ENCODE assay signal across 14 mouse cellular contexts in genomic region chr4:32409116-32409880, GRCm38 (mm10).
DNase-seq lines count a peak whose midpoint lies in the region; ATAC-seq and TF ChIP-seq lines count a peak whose summit lies in the region.
"Had no signal": no experiment of that assay in that cellular context is flagged by ENCODE, and none has a peak within 500 bp of the region (broad histone marks: within the 10 kb centered on the region; RNA-seq: fewer than 3 reads in every experiment).

No protein-coding gene starts in this region.

- peak; percentile 17; the same call in 1 of the 2 replicates for TF ChIP-seq CTCF in gastrocnemius, adult 2 months (IDR thresholded peaks at IDR 0.05)

- H3K4me2 ChIP-seq in embryonic facial prominence, embryonic 15.5 days (replicated peaks): no peak overlapping the region

- intact Hi-C loops in gastrocnemius, adult 2 months (cut with DNase I): no loop called here

- no peak overlapping the region for H3K9ac ChIP-seq in embryonic facial prominence, embryonic 15.5 days
- H3K9ac ChIP-seq: liver, postnatal 0 days had no signal

- no peak for ATAC-seq in embryonic facial prominence, embryonic 15.5 days (ENCODE audit: insufficient number of reproducible peaks, low FRiP score, low TSS enrichment, low read depth)
- no peak for ATAC-seq in frontal cortex, adult (ENCODE audit: low TSS enrichment)
- ATAC-seq: CD4-positive, CD25-positive, alpha-beta regulatory T cell, adult 4 months; liver, postnatal 0 days had no signal

- no peaks in the 10 kb centered on the region for H3K27me3 ChIP-seq in embryonic facial prominence, embryonic 15.5 days

- 67% methylated on average over 9 of the region's 9 CpGs for WGBS in embryonic facial prominence, embryonic 15.5 days

- no peaks in the 10 kb centered on the region for H3K36me3 ChIP-seq in embryonic facial prominence, embryonic 15.5 days

- DNase-seq in gastrocnemius, adult 2 months: no peak
- no peak for DNase-seq in gastrocnemius, postnatal 25 days
- peak; percentile 36 for DNase-seq in kidney, adult 9 months
- no peak for DNase-seq in kidney, postnatal 14 days
- peak; percentile 74 for DNase-seq in 3134 (ENCODE audit: extremely low read depth, insufficient read length, low spot score)
- no peak for DNase-seq in adrenal gland, postnatal 36 days
- DNase-seq: adrenal gland, postnatal 14 days; cerebellum, adult 11-12 months; kidney, adult 11 months; layer of hippocampus, adult 9-11 months; liver, postnatal 0 days had no signal

- no peak overlapping the region for H3K4me3 ChIP-seq in gastrocnemius, adult 2 months
- no peak overlapping the region for H3K4me3 ChIP-seq in embryonic facial prominence, embryonic 15.5 days (replicated peaks)

- no peak overlapping the region; the same call in 1 of the 2 replicates for H3K27ac ChIP-seq in gastrocnemius, adult 2 months
- H3K27ac ChIP-seq in embryonic facial prominence, embryonic 15.5 days (replicated peaks): 0 out of 2 replicates have a peak overlapping the region, but pooled peaks have one; percentile 28

- H3K9me3 ChIP-seq in embryonic facial prominence, embryonic 15.5 days (replicated peaks): no peaks in the 10 kb centered on the region

- peaks cover 3% of the 10 kb centered on the region for H3K4me1 ChIP-seq in embryonic facial prominence, embryonic 15.5 days

Comparison
In these comparisons a context has a peak if more than half of its experiments do, and no peak if none do; other contexts are left out.
1. DNase-seq: peak in kidney, adult 9 months (single experiment) and 3134 (single experiment); none in gastrocnemius, adult 2 months (single experiment), gastrocnemius, postnatal 25 days (single experiment), kidney, postnatal 14 days (single experiment) and adrenal gland, postnatal 36 days (0 of 2).